Mouse (Mus musculus) midbrain, embryonic 16.5 days (tissue): ENCODE data around the gene Nrg3. TPM values are rescaled to one million over a fixed set of nuclear protein-coding genes. Genes with fewer than 3 reads are reported as not detected.
"Not testable (repeated sequence)": the region's sequence is repeated elsewhere in the genome, so short reads cannot be mapped to it uniquely, and the experiment has no call there.

Source experiments
- ATAC-seq: fragments of 200-750 bp; cut with Nextera tagmentation; 2 replicates; pipeline ENCODE4 v1.8.0; 2017; ENCODE audit warnings: moderate TSS enrichment
- H3K27ac ChIP-seq: fragments of 300-500 bp; sonication (generic); 2 replicates; pipeline ENCODE4 v1.5.1; 2014; ENCODE audit warnings: mild to moderate bottlenecking, low read length, mixed read lengths
- H3K27me3 ChIP-seq: fragments of 300-500 bp; sonication (generic); 2 replicates; pipeline ENCODE4 v1.6.1; 2014; ENCODE audit warnings: low read depth, low read length, mixed read lengths; ENCODE audit not compliant: control insufficient read depth, insufficient read depth
- H3K36me3 ChIP-seq: fragments of 300-500 bp; sonication (generic); 2 replicates; pipeline ENCODE4 v1.6.1; 2014; ENCODE audit warnings: mild to moderate bottlenecking, low read length, moderate library complexity, mixed read lengths; ENCODE audit not compliant: control insufficient read depth, insufficient read depth
- H3K4me1 ChIP-seq: fragments of 300-500 bp; sonication (generic); 2 replicates; pipeline ENCODE4 v1.6.1; 2014; ENCODE audit warnings: mild to moderate bottlenecking, low read length, mixed read lengths; ENCODE audit not compliant: control insufficient read depth, insufficient read depth
- H3K4me2 ChIP-seq: fragments of 300-500 bp; sonication (generic); 2 replicates; pipeline ENCODE4 v1.6.1; 2014; ENCODE audit warnings: mild to moderate bottlenecking, low read length, mixed read lengths
- H3K4me3 ChIP-seq: fragments of 300-500 bp; sonication (generic); 2 replicates; pipeline ENCODE4 v1.5.1; 2014; ENCODE audit warnings: low read depth, mild to moderate bottlenecking, low read length, moderate library complexity, mixed read lengths
- H3K9ac ChIP-seq: fragments of 300-500 bp; sonication (generic); 2 replicates; pipeline ENCODE4 v1.6.1; 2014; ENCODE audit warnings: low read depth, low read length, mixed read lengths
- H3K9me3 ChIP-seq: fragments of 300-500 bp; sonication (generic); replicated peaks from 2 replicates; pipeline ENCODE4 v1.6.1; 2014; ENCODE audit warnings: mild to moderate bottlenecking, low read length, mixed read lengths; ENCODE audit not compliant: control insufficient read depth, poor library complexity, severe bottlenecking
- WGBS: fragments of 180-500 bp; shearing (Covaris S2); extraction: QIAGEN DNeasy Blood & Tissue Kit; methylation state at CpG from one replicate; pipeline ENCODE4 v1.1.7; 2014; 5-methylcytosine and 5-hydroxymethylcytosine counted together
- microRNA-seq: library from miRNA; unstranded; fragments of <30 nt; microRNA quantifications from one replicate; pipeline ENCODE4, GENCODE M21; 2017
- polyA plus RNA-seq: library from polyadenylated mRNA; unstranded; fragments of >200 nt; fragmentation: Nextera tagmentation; extraction: Ambion mirVana; gene quantifications from 2 replicates; pipeline ENCODE4 v1.2.1, GENCODE M21; 2015

Nrg3 gene
- polyA plus RNA-seq, 1 experiment from 2014 or later: 12.9 TPM

- H3K4me1 ChIP-seq: no peaks in the 10 kb centered on the region
- no peaks in the 10 kb centered on the region for H3K27me3 ChIP-seq
- 92% methylated on average over 2 of the region's 2 CpGs for WGBS
- H3K9me3 ChIP-seq: no peaks in the 10 kb centered on the region; the same call in 1 of the 2 replicates
- no peak for ATAC-seq
- no peak overlapping the region for H3K27ac ChIP-seq
- no peak overlapping the region for H3K4me3 ChIP-seq
- no peak overlapping the region for H3K4me2 ChIP-seq
- H3K36me3 ChIP-seq: no peaks in the 10 kb centered on the region
- no peak overlapping the region for H3K9ac ChIP-seq
Measured at GRCm38 (mm10) chr14:38447086-38447485, 1025.8 kb downstream of the Nrg3 start.

- Histone ChIP-seq H3K4me1 (no peaks in the 10 kb centered on the region), H3K9me3 (no peaks in the 10 kb centered on the region), H3K4me3 (no peak overlapping the region), H3K27me3 (no peaks in the 10 kb centered on the region), H3K4me2 (no peak overlapping the region), H3K36me3 (no peaks in the 10 kb centered on the region), H3K27ac (no peak overlapping the region), H3K9ac (no peak overlapping the region)
- WGBS: 85% methylated on average over 2 of the region's 2 CpGs
- ATAC-seq: no peak
Measured at GRCm38 (mm10) chr14:38444788-38445187, 1028.1 kb downstream of the Nrg3 start.

- WGBS: 74% methylated on average over 6 of the region's 6 CpGs
- no peak overlapping the region for H3K4me3 ChIP-seq
- H3K9me3 ChIP-seq: no peaks in the 10 kb centered on the region
- no peak for ATAC-seq
- no peak overlapping the region for H3K27ac ChIP-seq
- no peak overlapping the region for H3K4me2 ChIP-seq
- no peaks in the 10 kb centered on the region for H3K4me1 ChIP-seq
- no peaks in the 10 kb centered on the region for H3K36me3 ChIP-seq
- no peak overlapping the region for H3K9ac ChIP-seq
- H3K27me3 ChIP-seq: no peaks in the 10 kb centered on the region
Measured at GRCm38 (mm10) chr14:38433793-38434589, 1038.9 kb downstream of the Nrg3 start.

- H3K9me3 ChIP-seq: no peaks in the 10 kb centered on the region
- H3K9ac ChIP-seq: no peak overlapping the region
- H3K36me3 ChIP-seq: no peaks in the 10 kb centered on the region
- H3K4me3 ChIP-seq: no peak overlapping the region
- no peaks in the 10 kb centered on the region for H3K4me1 ChIP-seq
- no peak for ATAC-seq
- H3K27ac ChIP-seq: no peak overlapping the region
- no peak overlapping the region for H3K4me2 ChIP-seq
- H3K27me3 ChIP-seq: no peaks in the 10 kb centered on the region
Measured at GRCm38 (mm10) chr14:38374660-38375059, 1098.2 kb downstream of the Nrg3 start.

GRCm38 (mm10) chr14:38340967-38341366, 1131.9 kb downstream of the Nrg3 start:
- Histone ChIP-seq H3K27me3 (no peaks in the 10 kb centered on the region), H3K4me2 (no peak overlapping the region), H3K9me3 (no peaks in the 10 kb centered on the region), H3K4me3 (no peak overlapping the region), H3K36me3 (no peaks in the 10 kb centered on the region), H3K9ac (no peak overlapping the region), H3K4me1 (no peaks in the 10 kb centered on the region), H3K27ac (no peak overlapping the region)
- no peak for ATAC-seq

- not testable (repeated sequence) for H3K4me3 ChIP-seq, H3K4me2 ChIP-seq, H3K27ac ChIP-seq, H3K4me1 ChIP-seq, H3K27me3 ChIP-seq, ATAC-seq, H3K36me3 ChIP-seq, H3K9ac ChIP-seq, H3K9me3 ChIP-seq
- WGBS: 53% methylated on average over 1 of the region's 1 CpGs
Measured at GRCm38 (mm10) chr14:38322841-38323240, 1150.0 kb downstream of the Nrg3 start.

GRCm38 (mm10) chr14:38320619-38321340, 1152.1 kb downstream of the Nrg3 start:
- Histone ChIP-seq H3K9ac (no peak overlapping the region), H3K27me3 (no peaks in the 10 kb centered on the region), H3K4me3 (no peak overlapping the region), H3K4me2 (no peak overlapping the region), H3K27ac (no peak overlapping the region), H3K36me3 (no peaks in the 10 kb centered on the region), H3K9me3 (no peaks in the 10 kb centered on the region), H3K4me1 (no peaks in the 10 kb centered on the region)
- ATAC-seq: no peak
- 95% methylated on average over 1 of the region's 1 CpGs for WGBS

Small RNA genes within 50 kb of the gene (microRNA-seq; reads per million reads assigned to microRNA genes)
- gene Gm27332: not detected
